Mouse (Mus musculus) left cerebral cortex, postnatal 25 days (tissue): Measurements from ENCODE around the gene Nfyc. TPM values are rescaled to one million over a fixed set of nuclear protein-coding genes. Genes with fewer than 3 reads are reported as not detected.

Experiments
- DNase-seq, 2 experiments: peaks; one replicate each; pipeline ENCODE4 v3.0.0; 2022; ENCODE audit warnings: low spot score in 2 of 2, mixed read lengths in 1 of 2
- intact Hi-C: fragments of 180-260 bp; cut with DNase I; formaldehyde crosslinking; loops from one replicate; pipeline ENCODE4 v1.15.1; 2025
- total RNA-seq, 2 experiments: library from RNA; stranded (reverse); gene quantifications; 2 replicates each; pipeline ENCODE4 v1.2.3; 2021

Gene Nfyc
- total RNA-seq, 2 experiments from 2014 or later: 44.0 to 47.9 TPM

GRCm38 (mm10) chr4:120792918-120793317 is 38.5 kb downstream of the Nfyc start:
- intact Hi-C loops: no loop called here
- no peak for DNase-seq

GRCm38 (mm10) chr4:120790027-120790426 is 41.3 kb downstream of the Nfyc start:
- peak in 1 of 2 experiments; percentile 63 for DNase-seq
- intact Hi-C loops: no loop called here

- DNase-seq: no peak
- intact Hi-C loops: no loop called here
These were observed 75.6 kb downstream of the Nfyc start for GRCm38 (mm10) chr4:120755801-120756200.

GRCm38 (mm10) chr4:120755299-120755698 is 76.1 kb downstream of the Nfyc start:
- intact Hi-C loops: no loop called here
- peak; percentile 67 to 75 for DNase-seq

- intact Hi-C loops: no loop called here
These were observed 81.8 kb downstream of the Nfyc start for GRCm38 (mm10) chr4:120749601-120750000.

GRCm38 (mm10) chr4:120747941-120748866 is 83.2 kb downstream of the Nfyc start, which contains the start of gene Kcnq4:
TSS of gene Kcnq4 (minus strand) at chr4:120748612.
- intact Hi-C loops: no loop called here
- DNase-seq: no peak

More at GRCm38 (mm10) chr4:120749601-120750000, 81.8 kb downstream of the Nfyc start:
- no peak for DNase-seq

- intact Hi-C loops: no loop called here
- no peak for DNase-seq
These were observed 84.1 kb downstream of the Nfyc start for GRCm38 (mm10) chr4:120747243-120747792.

GRCm38 (mm10) chr4:120746552-120747150 is 84.7 kb downstream of the Nfyc start:
- intact Hi-C loops: no loop called here
- peak in 1 of 2 experiments; percentile 20 for DNase-seq

GRCm38 (mm10) chr4:120745731-120746551 is 85.4 kb downstream of the Nfyc start:
- intact Hi-C loops: no loop called here
- no peak for DNase-seq

- intact Hi-C loops: no loop called here
- no peak for DNase-seq
These were observed 87.7 kb downstream of the Nfyc start for GRCm38 (mm10) chr4:120743636-120744035.

- DNase-seq: no peak
- intact Hi-C loops: no loop called here
These were observed 90.1 kb downstream of the Nfyc start for GRCm38 (mm10) chr4:120741303-120741702.

GRCm38 (mm10) chr4:120734012-120734622 is 97.3 kb downstream of the Nfyc start:
- DNase-seq: no peak
- intact Hi-C loops: no loop called here

- DNase-seq: no peak
- intact Hi-C loops: no loop called here
These were observed 98.6 kb downstream of the Nfyc start for GRCm38 (mm10) chr4:120732737-120733136.

GRCm38 (mm10) chr4:120731030-120731644 is 100.2 kb downstream of the Nfyc start:
- DNase-seq: peak in 1 of 2 experiments; percentile 27
- intact Hi-C loops: no loop called here

- intact Hi-C loops: no loop called here
- no peak for DNase-seq
These were observed 100.8 kb downstream of the Nfyc start for GRCm38 (mm10) chr4:120730574-120730973.

GRCm38 (mm10) chr4:120730146-120730545 is 101.2 kb downstream of the Nfyc start:
- no peak for DNase-seq
- intact Hi-C loops: no loop called here

- intact Hi-C loops: no loop called here
- no peak for DNase-seq
These were observed 101.9 kb downstream of the Nfyc start for GRCm38 (mm10) chr4:120729441-120729840.

- intact Hi-C loops: no loop called here
These were observed 103.5 kb downstream of the Nfyc start for GRCm38 (mm10) chr4:120727842-120728241.

GRCm38 (mm10) chr4:120726174-120726573 is 105.2 kb downstream of the Nfyc start:
- intact Hi-C loops: no loop called here
- DNase-seq: no peak

More at GRCm38 (mm10) chr4:120727842-120728241, 103.5 kb downstream of the Nfyc start:
- DNase-seq: no peak
